Mouse (Mus musculus) hindbrain, embryonic 10.5 days (tissue): ENCODE data around the gene Mpo. TPM values are rescaled to one million over a fixed set of nuclear protein-coding genes. Genes with fewer than 3 reads are reported as not detected.

Experiments used
- DNase-seq: peaks from one replicate; pipeline ENCODE4 v3.0.0-alpha.2; 2017; ENCODE audit warnings: low spot score
- H3K27ac ChIP-seq: fragments of 300-500 bp; sonication (generic); 2 replicates; pipeline ENCODE4 v1.5.1; 2016; ENCODE audit warnings: mild to moderate bottlenecking, moderate library complexity
- H3K27me3 ChIP-seq: fragments of 300-500 bp; sonication (generic); 2 replicates; pipeline ENCODE4 v1.6.1; 2016; ENCODE audit warnings: mild to moderate bottlenecking; ENCODE audit not compliant: poor library complexity, insufficient read depth, severe bottlenecking
- H3K36me3 ChIP-seq: fragments of 300-500 bp; sonication (generic); 2 replicates; pipeline ENCODE4 v1.6.1; 2016; ENCODE audit warnings: mild to moderate bottlenecking, moderate library complexity
- H3K4me1 ChIP-seq: fragments of 300-500 bp; sonication (generic); replicated peaks from 2 replicates; pipeline ENCODE4 v1.6.1; 2016; ENCODE audit warnings: mild to moderate bottlenecking
- H3K4me3 ChIP-seq: fragments of 300-500 bp; sonication (generic); 2 replicates; pipeline ENCODE4 v1.5.1; 2016; ENCODE audit warnings: mild to moderate bottlenecking, moderate library complexity
- H3K9me3 ChIP-seq: fragments of 300-500 bp; sonication (generic); 2 replicates; pipeline ENCODE4 v1.6.1; 2016; ENCODE audit warnings: mild to moderate bottlenecking, moderate library complexity
- WGBS: fragments of 180-500 bp; shearing (Covaris S2); methylation state at CpG from one replicate; pipeline ENCODE4 v1.1.7; 2016; 5-methylcytosine and 5-hydroxymethylcytosine counted together
- polyA plus RNA-seq: library from polyadenylated mRNA; unstranded; fragments of >200 nt; fragmentation: Nextera tagmentation; extraction: Ambion mirVana; gene quantifications from 2 replicates; pipeline ENCODE4 v1.2.1, GENCODE M21; 2016

Gene Mpo
- polyA plus RNA-seq, 1 experiment from 2014 or later = 2.8 TPM

- 82% methylated on average over 4 of the region's 4 CpGs for WGBS
- H3K9me3 ChIP-seq = no peaks in the 10 kb centered on the region
- no peaks in the 10 kb centered on the region for H3K36me3 ChIP-seq
- DNase-seq = no peak
- H3K27ac ChIP-seq = 0 out of 2 replicates have a peak overlapping the region, but pooled peaks have one; percentile 84
- peaks cover 54% of the 10 kb centered on the region for H3K27me3 ChIP-seq
- H3K4me1 ChIP-seq = peaks cover 34% of the 10 kb centered on the region
- no peak overlapping the region for H3K4me3 ChIP-seq
Observed at GRCm38 (mm10) chr11:87779392-87779791, 14.0 kb upstream of the Mpo start.

GRCm38 (mm10) chr11:87780130-87780529, 13.3 kb upstream of the Mpo start:
- H3K27me3 ChIP-seq = peaks cover 54% of the 10 kb centered on the region

GRCm38 (mm10) chr11:87790088-87790487, 3.3 kb upstream of the Mpo start:
- H3K27ac ChIP-seq = no peak overlapping the region
- H3K4me1 ChIP-seq = 0 out of 2 replicates have a peak, but pooled peaks cover 3% of the 10 kb centered on the region
- no peaks in the 10 kb centered on the region for H3K36me3 ChIP-seq
- peaks cover 4% of the 10 kb centered on the region; the same call in 1 of the 2 replicates for H3K27me3 ChIP-seq
- no peaks in the 10 kb centered on the region for H3K9me3 ChIP-seq
- DNase-seq = no peak
- WGBS = 91% methylated on average over 6 of the region's 6 CpGs
- H3K4me3 ChIP-seq = no peak overlapping the region

More at GRCm38 (mm10) chr11:87780130-87780529, 13.3 kb upstream of the Mpo start:
- Histone ChIP-seq H3K27ac (no peak overlapping the region), H3K9me3 (no peaks in the 10 kb centered on the region), H3K4me1 (peaks cover 29% of the 10 kb centered on the region), H3K36me3 (no peaks in the 10 kb centered on the region), H3K4me3 (no peak overlapping the region)
- no peak for DNase-seq
- WGBS = 81% methylated on average over 8 of the region's 8 CpGs

- Histone ChIP-seq H3K27me3 (peaks cover 3% of the 10 kb centered on the region; the same call in 1 of the 2 replicates), H3K27ac (no peak overlapping the region), H3K4me1 (peaks cover 22% of the 10 kb centered on the region; the same call in 1 of the 2 replicates), H3K36me3 (no peaks in the 10 kb centered on the region), H3K4me3 (no peak overlapping the region), H3K9me3 (no peaks in the 10 kb centered on the region)
- 89% methylated on average over 22 of the region's 22 CpGs for WGBS
- DNase-seq = no peak
Observed at GRCm38 (mm10) chr11:87801711-87802275, 8.4 kb downstream of the Mpo start.

- peaks cover 3% of the 10 kb centered on the region; the same call in 1 of the 2 replicates for H3K27me3 ChIP-seq
- no peak overlapping the region for H3K4me3 ChIP-seq
- peaks cover 15% of the 10 kb centered on the region; the same call in 1 of the 2 replicates for H3K4me1 ChIP-seq
- peak; percentile 54 for DNase-seq
- peak overlapping the region; percentile 50; the same call in 1 of the 2 replicates for H3K27ac ChIP-seq
- 48% methylated on average over 14 of the region's 14 CpGs for WGBS
- no peaks in the 10 kb centered on the region for H3K36me3 ChIP-seq
- H3K9me3 ChIP-seq = no peaks in the 10 kb centered on the region
Observed at GRCm38 (mm10) chr11:87802621-87803020, 9.2 kb downstream of the Mpo start.

GRCm38 (mm10) chr11:87805448-87805847, 12.1 kb downstream of the Mpo start:
- 53% methylated on average over 1 of the region's 1 CpGs for WGBS

GRCm38 (mm10) chr11:87807433-87807832, 14.1 kb downstream of the Mpo start:
- Histone ChIP-seq H3K4me1 (peaks cover 18% of the 10 kb centered on the region), H3K9me3 (no peaks in the 10 kb centered on the region), H3K27ac (no peak overlapping the region), H3K4me3 (no peak overlapping the region), H3K27me3 (no peaks in the 10 kb centered on the region), H3K36me3 (no peaks in the 10 kb centered on the region)
- DNase-seq = no peak
- 86% methylated on average over 6 of the region's 6 CpGs for WGBS

More at GRCm38 (mm10) chr11:87805448-87805847, 12.1 kb downstream of the Mpo start:
- Histone ChIP-seq H3K27me3 (peaks cover 3% of the 10 kb centered on the region; the same call in 1 of the 2 replicates), H3K36me3 (no peaks in the 10 kb centered on the region), H3K27ac (no peak overlapping the region), H3K4me3 (no peak overlapping the region), H3K9me3 (no peaks in the 10 kb centered on the region), H3K4me1 (peaks cover 12% of the 10 kb centered on the region; the same call in 1 of the 2 replicates)
- DNase-seq = no peak

- DNase-seq = no peak
- WGBS = 87% methylated on average over 7 of the region's 7 CpGs
Observed at GRCm38 (mm10) chr11:87808236-87808635, 14.9 kb downstream of the Mpo start.

GRCm38 (mm10) chr11:87811396-87811795, 18.0 kb downstream of the Mpo start:
- no peak for DNase-seq
- Histone ChIP-seq H3K4me3 (no peak overlapping the region), H3K27ac (no peak overlapping the region; the same call in 1 of the 2 replicates), H3K9me3 (no peaks in the 10 kb centered on the region), H3K4me1 (peaks cover 25% of the 10 kb centered on the region), H3K27me3 (0 out of 2 replicates have a peak, but pooled peaks cover 4% of the 10 kb centered on the region), H3K36me3 (no peaks in the 10 kb centered on the region)
- WGBS = 64% methylated on average over 4 of the region's 4 CpGs

More at GRCm38 (mm10) chr11:87808236-87808635, 14.9 kb downstream of the Mpo start:
- Histone ChIP-seq H3K27ac (no peak overlapping the region), H3K9me3 (no peaks in the 10 kb centered on the region), H3K27me3 (no peaks in the 10 kb centered on the region), H3K36me3 (no peaks in the 10 kb centered on the region), H3K4me3 (no peak overlapping the region), H3K4me1 (peaks cover 13% of the 10 kb centered on the region)

GRCm38 (mm10) chr11:87814831-87815230, 21.4 kb downstream of the Mpo start:
- Histone ChIP-seq H3K27me3 (peaks cover 25% of the 10 kb centered on the region), H3K36me3 (no peaks in the 10 kb centered on the region)
- WGBS = 68% methylated on average over 8 of the region's 8 CpGs

GRCm38 (mm10) chr11:87816707-87817442, 23.5 kb downstream of the Mpo start:
- Histone ChIP-seq H3K9me3 (no peaks in the 10 kb centered on the region), H3K4me1 (peaks cover 44% of the 10 kb centered on the region), H3K36me3 (no peaks in the 10 kb centered on the region), H3K27me3 (peaks cover 25% of the 10 kb centered on the region), H3K4me3 (peak overlapping the region; percentile 53), H3K27ac (peak overlapping the region; percentile 83)
- DNase-seq = peak; percentile 69
- WGBS = 4% methylated on average over 31 of the region's 31 CpGs

More at GRCm38 (mm10) chr11:87814831-87815230, 21.4 kb downstream of the Mpo start:
- Histone ChIP-seq H3K27ac (peak overlapping the region; percentile 46), H3K4me1 (peaks cover 37% of the 10 kb centered on the region), H3K9me3 (no peaks in the 10 kb centered on the region), H3K4me3 (no peak overlapping the region)
- no peak for DNase-seq

- DNase-seq = no peak
- Histone ChIP-seq H3K27me3 (peaks cover 25% of the 10 kb centered on the region), H3K4me1 (peaks cover 44% of the 10 kb centered on the region), H3K36me3 (no peaks in the 10 kb centered on the region), H3K4me3 (peak overlapping the region; percentile 53), H3K27ac (peak overlapping the region; percentile 83), H3K9me3 (no peaks in the 10 kb centered on the region)
- 29% methylated on average over 4 of the region's 4 CpGs for WGBS
Observed at GRCm38 (mm10) chr11:87817443-87817773, 24.0 kb downstream of the Mpo start.

GRCm38 (mm10) chr11:87821502-87821901, 28.1 kb downstream of the Mpo start:
- Histone ChIP-seq H3K4me1 (peaks cover 33% of the 10 kb centered on the region), H3K27me3 (peaks cover 20% of the 10 kb centered on the region), H3K4me3 (no peak overlapping the region), H3K9me3 (no peaks in the 10 kb centered on the region), H3K27ac (no peak overlapping the region), H3K36me3 (no peaks in the 10 kb centered on the region)
- WGBS = 40% methylated on average over 5 of the region's 5 CpGs
- no peak for DNase-seq
